Mouse (Mus musculus) CH12.LX (cell line): ENCODE measurements around the gene Sptb. TPM values are rescaled to one million over a fixed set of nuclear protein-coding genes. Genes with fewer than 3 reads are reported as not detected.

Source experiments
- DNase-seq: peaks from one replicate; pipeline ENCODE4 v3.0.0-alpha.2; 2013; ENCODE audit errors: extremely low read depth
- H3K27ac ChIP-seq: 2 replicates; pipeline ENCODE4 v1.5.1; 2012; ENCODE audit warnings: low read depth, mild to moderate bottlenecking, control low read depth, moderate library complexity; ENCODE audit not compliant: insufficient read depth
- H3K27me3 ChIP-seq: replicated peaks from 2 replicates; pipeline ENCODE3; 2012; ENCODE audit warnings: inconsistent platforms
- H3K36me3 ChIP-seq, 2 experiments: replicated peaks in 1 of 2; 2 replicates each; pipeline versions ENCODE3 to v1.6.1; 2012; ENCODE audit warnings: inconsistent platforms in 1 of 2, low read length in 1 of 2, mild to moderate bottlenecking in 1 of 2, mixed read lengths in 1 of 2, moderate library complexity in 1 of 2; ENCODE audit not compliant: control insufficient read depth in 1 of 2, insufficient read depth in 1 of 2
- H3K4me1 ChIP-seq, 2 experiments: 2 replicates each; pipeline ENCODE4 v1.6.1; 2012; ENCODE audit warnings: inconsistent platforms in 1 of 2, moderate library complexity in 1 of 2; ENCODE audit not compliant: insufficient read depth in 2 of 2, control insufficient read depth in 1 of 2
- H3K4me2 ChIP-seq: 2 replicates; pipeline ENCODE4 v1.6.1; 2012; ENCODE audit warnings: low read depth, mild to moderate bottlenecking, control low read depth; ENCODE audit not compliant: poor library complexity, insufficient read depth, severe bottlenecking
- H3K4me3 ChIP-seq, 3 experiments: fragments of 150-350 bp in 1 of 3; sonication (generic) in 1 of 3; replicated peaks in 1 of 3; 2 replicates each; pipeline versions ENCODE3 to v1.5.1; 2011 to 2012; ENCODE audit warnings: low read depth in 2 of 3, low read length in 2 of 3, mild to moderate bottlenecking in 2 of 3, moderate library complexity in 2 of 3, control low read depth in 1 of 3, improper control_type of control experiment in 1 of 3, inconsistent platforms in 1 of 3, mixed read lengths in 1 of 3; ENCODE audit not compliant: poor library complexity in 1 of 3
- H3K79me2 ChIP-seq: replicated peaks from 2 replicates; pipeline ENCODE4 v1.6.1; 2012; ENCODE audit warnings: mild to moderate bottlenecking, moderate library complexity; ENCODE audit not compliant: control insufficient read depth, poor library complexity, insufficient read depth, severe bottlenecking; ENCODE audit errors: extremely low read depth
- H3K9ac ChIP-seq: 2 replicates; pipeline ENCODE4 v1.6.1; 2012; ENCODE audit warnings: low read depth, mild to moderate bottlenecking, control low read depth, moderate library complexity; ENCODE audit not compliant: insufficient read depth
- H3K9me3 ChIP-seq: replicated peaks from 2 replicates; pipeline ENCODE3; 2012; ENCODE audit warnings: low read length, inconsistent platforms, mixed read lengths
- BHLHE40 ChIP-seq: IDR thresholded peaks from 2 replicates; pipeline ENCODE4 v1.6.1; 2011; ENCODE audit warnings: mild to moderate bottlenecking, low read depth, low read length, improper control_type of control experiment
- CHD1 ChIP-seq: IDR thresholded peaks from 2 replicates; pipeline ENCODE4 v1.6.1; 2012; ENCODE audit warnings: low read depth, low read length, improper control_type of control experiment, inconsistent platforms
- CTCF ChIP-seq, 2 experiments: IDR thresholded peaks in 1 of 2; conservative IDR thresholded peaks in 1 of 2; 2 replicates each; pipeline ENCODE4 v1.5.1; 2011 to 2012; ENCODE audit warnings: low read depth in 2 of 2, low read length in 2 of 2, improper control_type of control experiment in 1 of 2, inconsistent platforms in 1 of 2, mild to moderate bottlenecking in 1 of 2, moderate library complexity in 1 of 2
- EP300 ChIP-seq: IDR thresholded peaks from 2 replicates; pipeline ENCODE4 v1.6.1; 2011; ENCODE audit warnings: low read length, improper control_type of control experiment
- JUN ChIP-seq: IDR thresholded peaks from 2 replicates; pipeline ENCODE4 v1.6.1; 2011; ENCODE audit warnings: low read depth, mild to moderate bottlenecking, low read length, improper control_type of control experiment, moderate library complexity; ENCODE audit not compliant: insufficient read depth
- MAFK ChIP-seq: IDR thresholded peaks from 2 replicates; pipeline ENCODE4 v1.6.1; 2011; ENCODE audit warnings: low read length, improper control_type of control experiment; ENCODE audit not compliant: insufficient replicate concordance
- MEF2A ChIP-seq: IDR thresholded peaks from 2 replicates; pipeline ENCODE4 v1.6.1; 2014; ENCODE audit warnings: low read depth, mild to moderate bottlenecking, inconsistent platforms, low read length, improper control_type of control experiment, borderline replicate concordance
- MXI1 ChIP-seq: IDR thresholded peaks from 2 replicates; pipeline ENCODE4 v1.6.1; 2011; ENCODE audit warnings: mild to moderate bottlenecking, low read depth, low read length, improper control_type of control experiment
- NELFE ChIP-seq: IDR thresholded peaks from 2 replicates; pipeline ENCODE4 v1.6.1; 2011; ENCODE audit warnings: low read depth, low read length, improper control_type of control experiment
- NRF1 ChIP-seq: IDR thresholded peaks from 2 replicates; pipeline ENCODE4 v1.6.1; 2014; ENCODE audit warnings: low read depth, mild to moderate bottlenecking, inconsistent platforms, low read length, improper control_type of control experiment, moderate library complexity
- RAD21 ChIP-seq: IDR thresholded peaks from 2 replicates; pipeline ENCODE4 v1.6.1; 2011; ENCODE audit warnings: low read depth, mild to moderate bottlenecking, low read length, improper control_type of control experiment, moderate library complexity
- RCOR1 ChIP-seq: conservative IDR thresholded peaks from 2 replicates; pipeline ENCODE4 v1.6.1; 2012; ENCODE audit warnings: low read depth, mild to moderate bottlenecking, inconsistent platforms, low read length, improper control_type of control experiment
- SIN3A ChIP-seq: IDR thresholded peaks from 2 replicates; pipeline ENCODE4 v1.6.1; 2012; ENCODE audit warnings: low read length, improper control_type of control experiment, inconsistent platforms
- TBP ChIP-seq: conservative IDR thresholded peaks from 2 replicates; pipeline ENCODE4 v1.6.1; 2011; ENCODE audit warnings: low read depth, low read length, improper control_type of control experiment
- TCF12 ChIP-seq: IDR thresholded peaks from 2 replicates; pipeline ENCODE4 v1.6.1; 2014; ENCODE audit warnings: low read depth, mild to moderate bottlenecking, inconsistent platforms, low read length, improper control_type of control experiment
- UBTF ChIP-seq: IDR thresholded peaks from 2 replicates; pipeline ENCODE4 v1.6.1; 2012; ENCODE audit warnings: low read depth, mild to moderate bottlenecking, inconsistent platforms, low read length, improper control_type of control experiment, moderate library complexity
- USF1 ChIP-seq: IDR thresholded peaks from 2 replicates; pipeline ENCODE4 v1.6.1; 2014; ENCODE audit warnings: low read depth, mild to moderate bottlenecking, inconsistent platforms, low read length, improper control_type of control experiment
- USF2 ChIP-seq: conservative IDR thresholded peaks from 2 replicates; pipeline ENCODE4 v1.6.1; 2011; ENCODE audit warnings: low read depth, low read length, improper control_type of control experiment
- ZC3H11A ChIP-seq: IDR thresholded peaks from 2 replicates; pipeline ENCODE4 v1.6.1; 2012; ENCODE audit warnings: low read depth, mild to moderate bottlenecking, inconsistent platforms, low read length, improper control_type of control experiment
- ZNF384 ChIP-seq: IDR thresholded peaks from 2 replicates; pipeline ENCODE4 v1.6.1; 2012; ENCODE audit warnings: low read depth, low read length, improper control_type of control experiment, inconsistent platforms
- dilution Hi-C: fragments of 300-500 bp; cut with MboI; formaldehyde crosslinking; loops from 2 replicates; pipeline ENCODE4 v1.14.3; 2020; ENCODE audit warnings: low sequenced_read_pairs; ENCODE audit not compliant: extremely low pct_unique_long_range_greater_than_20kb, extremely low pct_ligation_motif_present
- in situ Hi-C: fragments of 300-500 bp; cut with MboI; formaldehyde crosslinking; loops from 3 replicates; pipeline ENCODE4 v1.14.3; 2019; ENCODE audit warnings: low sequenced_read_pairs, low pct_ligation_motif_present, low pct_unique_long_range_greater_than_20kb, mixed read lengths
- polyA plus RNA-seq: library from polyadenylated mRNA; unstranded; fragments of >175 nt; gene quantifications from 2 replicates; pipeline ENCODE4 v1.2.1, GENCODE M21; 2012; ENCODE audit warnings: low read depth; ENCODE audit not compliant: insufficient read length
- total RNA-seq, 2 experiments: library from RNA; depleted of rRNA; stranded (reverse); fragments of 300-350 nt in 1 of 2; fragments of >200 nt in 1 of 2; gene quantifications; 2 replicates each; pipeline ENCODE4 v1.2.3; 2012 to 2014

Sptb gene
- total and polyA plus RNA-seq, 3 experiments: 0.03 to 0.04 (median 0.04) TPM

GRCm38 (mm10) chr12:76587357-76587756 is 123.0 kb downstream of the Sptb start:
- TF ChIP-seq USF2: no peak
- TF ChIP-seq ZC3H11A: no peak
- no peak for TF ChIP-seq UBTF
- TF ChIP-seq SIN3A: no peak
- TF ChIP-seq EP300: no peak
- no peak for TF ChIP-seq TBP
- no peak for TF ChIP-seq USF1
- TF ChIP-seq MAFK: no peak
- TF ChIP-seq MXI1: no peak
- Histone ChIP-seq H3K36me3 (no peaks in the 10 kb centered on the region), H3K9me3 (peaks cover 4% of the 10 kb centered on the region), H3K79me2 (no peaks in the 10 kb centered on the region), H3K4me3 (no peak overlapping the region), H3K4me2 (no peak overlapping the region), H3K9ac (no peak overlapping the region), H3K4me1 (peaks cover 5 to 6% of the 10 kb centered on the region in 2 experiments; a peak in 3 of 4 replicates), H3K27ac (no peak overlapping the region), H3K27me3 (peaks cover 54% of the 10 kb centered on the region)
- dilution Hi-C loops: no loop called here
- in situ Hi-C loops: no loop called here
- no peak for DNase-seq

DNA sequence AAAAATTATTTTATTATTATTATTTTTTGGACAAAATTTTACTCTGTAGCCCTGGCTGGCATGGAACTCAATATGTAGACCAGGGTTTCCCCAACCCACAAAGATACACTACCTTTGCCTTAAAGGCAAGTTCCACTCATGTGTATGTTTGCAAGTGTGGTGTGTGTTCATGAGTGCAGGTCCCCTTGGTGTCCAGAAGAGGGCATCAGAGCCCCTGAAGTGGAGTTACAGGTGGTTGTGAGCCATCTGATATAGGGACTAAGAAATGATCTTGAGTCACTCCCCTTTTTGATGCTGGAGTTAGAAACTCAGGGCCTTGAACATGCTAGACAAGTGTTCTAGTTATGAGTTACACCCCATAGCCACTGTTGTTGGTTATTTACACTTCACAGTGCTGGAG is 125.3 kb downstream of the Sptb start:
- H3K27me3 ChIP-seq: peaks cover 45% of the 10 kb centered on the region
- H3K4me3 ChIP-seq: no peak overlapping the region
- in situ Hi-C loops: no loop called here
- H3K9ac ChIP-seq: no peak overlapping the region
- TF ChIP-seq MXI1: no peak
- TF ChIP-seq CTCF (conservative IDR thresholded peaks at IDR 0.05 in 1 of 2, IDR thresholded peaks at IDR 0.05 in 1 of 2; ENCODE audit: low read depth in 2 of 2, low read length in 2 of 2): 0 out of 4 replicates have a peak, but pooled peaks of 1 of the 2 experiments have one; percentile 8
- no peaks in the 10 kb centered on the region for H3K79me2 ChIP-seq
- H3K4me1 ChIP-seq: peaks cover 5 to 6% of the 10 kb centered on the region in 2 experiments; a peak in 3 of 4 replicates
- H3K4me2 ChIP-seq: no peak overlapping the region
- no peak for DNase-seq
- no peaks in the 10 kb centered on the region for H3K36me3 ChIP-seq
- peaks cover 4% of the 10 kb centered on the region for H3K9me3 ChIP-seq
- no peak overlapping the region for H3K27ac ChIP-seq
- dilution Hi-C loops: no loop called here

- peaks cover 30% of the 10 kb centered on the region for H3K27me3 ChIP-seq
- H3K9me3 ChIP-seq: peaks cover 4% of the 10 kb centered on the region
- DNase-seq: no peak
- H3K9ac ChIP-seq: no peak overlapping the region
- dilution Hi-C loops: no loop called here
- no peak overlapping the region for H3K27ac ChIP-seq
- no peak overlapping the region for H3K4me3 ChIP-seq
- TF ChIP-seq MEF2A: no peak
- TF ChIP-seq RAD21: no peak
- no peak for TF ChIP-seq TCF12
- no peak for TF ChIP-seq BHLHE40
- no peak for TF ChIP-seq MXI1
- no peak for TF ChIP-seq NRF1
- TF ChIP-seq CHD1: no peak
- no peak for TF ChIP-seq RCOR1
- TF ChIP-seq MAFK: no peak
- TF ChIP-seq JUN: no peak
- no peak for TF ChIP-seq NELFE
- TF ChIP-seq ZNF384: no peak
- TF ChIP-seq TBP: no peak
- H3K79me2 ChIP-seq: no peaks in the 10 kb centered on the region
- in situ Hi-C loops: no loop called here
- H3K4me2 ChIP-seq: no peak overlapping the region
- H3K4me1 ChIP-seq: peaks cover 5 to 6% of the 10 kb centered on the region in 2 experiments; a peak in 3 of 4 replicates
- peaks cover 0 to 3% of the 10 kb centered on the region in 2 experiments for H3K36me3 ChIP-seq
Measured at GRCm38 (mm10) chr12:76583454-76583853, 126.9 kb downstream of the Sptb start.
